Mouse (Mus musculus) embryonic facial prominence, embryonic 14.5 days (tissue): ENCODE results near the gene Bms1. TPM values are rescaled to one million over a fixed set of nuclear protein-coding genes. Genes with fewer than 3 reads are reported as not detected.

Experiments
- ATAC-seq: fragments of 200-750 bp; cut with Nextera tagmentation; 2 replicates; pipeline ENCODE4 v1.8.0; 2017; ENCODE audit warnings: low read depth, moderate number of reproducible peaks, moderate TSS enrichment
- DNase-seq: peaks from one replicate; pipeline ENCODE4 v3.0.0-alpha.2; 2015; ENCODE audit warnings: low spot score
- H3K27ac ChIP-seq: fragments of 300-500 bp; sonication (generic); replicated peaks from 2 replicates; pipeline ENCODE4 v1.5.1; 2014; ENCODE audit warnings: low read depth, mild to moderate bottlenecking, low read length, moderate library complexity
- H3K27me3 ChIP-seq: fragments of 300-500 bp; sonication (generic); replicated peaks from 2 replicates; pipeline ENCODE4 v1.6.1; 2014; ENCODE audit warnings: low read length; ENCODE audit not compliant: control insufficient read depth, insufficient read depth
- H3K36me3 ChIP-seq: fragments of 300-500 bp; sonication (generic); 2 replicates; pipeline ENCODE4 v1.6.1; 2014; ENCODE audit warnings: low read length, mixed read lengths; ENCODE audit not compliant: control insufficient read depth, insufficient read depth
- H3K4me1 ChIP-seq: fragments of 300-500 bp; sonication (generic); 2 replicates; pipeline ENCODE4 v1.6.1; 2014; ENCODE audit warnings: antibody characterized with exemption, low read length; ENCODE audit not compliant: control insufficient read depth, insufficient read depth
- H3K4me2 ChIP-seq: fragments of 300-500 bp; sonication (generic); 2 replicates; pipeline ENCODE4 v1.6.1; 2014; ENCODE audit warnings: low read depth, mild to moderate bottlenecking, low read length, moderate library complexity, mixed read lengths
- H3K4me3 ChIP-seq: fragments of 300-500 bp; sonication (generic); 2 replicates; pipeline ENCODE4 v1.5.1; 2014; ENCODE audit warnings: low read depth, mild to moderate bottlenecking, low read length
- H3K9ac ChIP-seq: fragments of 300-500 bp; sonication (generic); 2 replicates; pipeline ENCODE4 v1.6.1; 2014; ENCODE audit warnings: low read depth, mild to moderate bottlenecking, low read length, moderate library complexity, mixed read lengths
- H3K9me3 ChIP-seq: fragments of 300-500 bp; sonication (generic); 2 replicates; pipeline ENCODE4 v1.6.1; 2016; ENCODE audit warnings: low read length; ENCODE audit not compliant: control insufficient read depth
- WGBS: fragments of 180-500 bp; shearing (Covaris S2); extraction: QIAGEN DNeasy Blood & Tissue Kit; methylation state at CpG from one replicate; pipeline ENCODE4 v1.1.7; 2014; 5-methylcytosine and 5-hydroxymethylcytosine counted together
- polyA plus RNA-seq: library from polyadenylated mRNA; unstranded; fragments of >200 nt; fragmentation: Nextera tagmentation; extraction: Ambion mirVana; gene quantifications from 2 replicates; pipeline ENCODE4 v1.2.1, GENCODE M21; 2014

Bms1 gene
- polyA plus RNA-seq, 1 experiment from 2014 or later: 29.6 TPM

GRCm38 (mm10) chr6:118375457-118375856 lies 43.8 kb downstream of the Bms1 start:
- ATAC-seq: no peak
- no peaks in the 10 kb centered on the region for H3K36me3 ChIP-seq
- H3K9ac ChIP-seq: no peak overlapping the region
- H3K4me2 ChIP-seq: no peak overlapping the region
- H3K4me3 ChIP-seq: no peak overlapping the region
- H3K27ac ChIP-seq: no peak overlapping the region
- no peak for DNase-seq
- 35% methylated on average over 3 of the region's 3 CpGs for whole genome bisulfite sequencing
- H3K4me1 ChIP-seq: no peaks in the 10 kb centered on the region
- no peaks in the 10 kb centered on the region for H3K9me3 ChIP-seq
- 0 out of 2 replicates have a peak, but pooled peaks cover 3% of the 10 kb centered on the region for H3K27me3 ChIP-seq

DNA sequence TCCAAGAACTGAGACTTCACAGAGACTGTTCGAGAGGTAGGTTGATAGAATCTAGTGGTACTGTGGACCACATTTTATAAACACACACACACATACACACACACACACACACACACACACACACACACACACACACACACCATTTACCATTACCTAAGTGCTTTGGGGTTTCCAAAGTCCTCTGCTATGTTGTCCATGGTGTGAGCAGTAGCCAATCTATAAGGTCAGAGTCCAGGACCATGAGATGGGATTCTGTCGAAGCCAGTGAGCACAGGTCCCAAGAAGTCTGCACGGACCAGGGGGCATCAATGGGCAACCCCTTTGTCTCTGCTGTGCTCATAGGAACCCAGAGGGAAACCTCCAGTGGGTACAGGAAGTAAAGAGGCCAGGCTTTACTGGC lies 44.2 kb downstream of the Bms1 start:
- H3K27me3 ChIP-seq: 0 out of 2 replicates have a peak, but pooled peaks cover 3% of the 10 kb centered on the region
- H3K27ac ChIP-seq: no peak overlapping the region
- H3K4me1 ChIP-seq: no peaks in the 10 kb centered on the region
- no peak overlapping the region for H3K4me3 ChIP-seq
- no peak for ATAC-seq
- DNase-seq: no peak
- 65% methylated on average over 3 of the region's 3 CpGs for WGBS
- H3K4me2 ChIP-seq: no peak overlapping the region
- H3K9me3 ChIP-seq: no peaks in the 10 kb centered on the region
- no peaks in the 10 kb centered on the region for H3K36me3 ChIP-seq
- H3K9ac ChIP-seq: no peak overlapping the region

DNA sequence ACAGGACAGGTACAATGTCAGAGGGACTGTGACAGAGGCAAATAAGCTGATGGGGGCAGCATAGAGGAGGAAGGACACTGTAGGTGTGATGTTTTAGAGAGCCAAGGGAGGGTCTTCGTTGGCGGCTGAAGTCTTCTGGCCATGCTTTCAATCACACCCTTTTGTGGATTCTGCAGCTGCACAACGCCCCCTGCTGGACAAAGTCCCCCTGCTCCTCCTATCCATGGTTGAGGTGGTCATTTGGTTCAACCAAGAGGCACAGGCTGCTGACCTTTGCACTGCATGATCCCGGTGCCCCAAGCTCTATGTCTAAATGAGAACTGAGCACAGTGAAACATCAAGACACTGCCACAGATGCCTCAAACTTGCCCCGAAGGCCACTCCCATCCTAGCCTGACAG lies 46.0 kb downstream of the Bms1 start:
- H3K36me3 ChIP-seq: no peaks in the 10 kb centered on the region
- H3K9ac ChIP-seq: no peak overlapping the region
- H3K4me2 ChIP-seq: no peak overlapping the region
- no peaks in the 10 kb centered on the region for H3K9me3 ChIP-seq
- H3K4me1 ChIP-seq: no peaks in the 10 kb centered on the region
- 0 out of 2 replicates have a peak, but pooled peaks cover 3% of the 10 kb centered on the region for H3K27me3 ChIP-seq
- ATAC-seq (no peak), DNase-seq (no peak)
- no peak overlapping the region for H3K27ac ChIP-seq
- WGBS: 38% methylated on average over 4 of the region's 5 CpGs
- no peak overlapping the region for H3K4me3 ChIP-seq

DNA sequence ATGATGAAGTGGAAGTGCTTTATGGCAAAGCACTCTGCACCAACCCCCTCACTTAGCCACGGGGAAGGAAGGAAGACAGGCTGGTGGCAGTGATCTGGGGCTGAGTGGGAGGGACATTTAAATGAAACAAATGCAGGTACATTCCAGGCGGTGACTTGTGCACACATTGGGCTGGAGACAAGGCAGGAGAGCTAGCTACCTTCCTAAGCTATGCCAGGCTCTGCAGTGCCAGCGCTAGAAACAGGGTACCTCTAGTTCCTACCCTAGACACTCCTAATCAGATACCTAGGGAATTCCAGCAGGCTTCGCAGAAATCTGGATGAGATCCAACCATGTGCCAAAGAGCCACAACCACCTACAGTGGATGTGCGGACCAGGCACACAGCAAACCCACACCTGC lies 46.5 kb downstream of the Bms1 start:
- Histone ChIP-seq H3K4me1 (no peaks in the 10 kb centered on the region), H3K9ac (no peak overlapping the region), H3K36me3 (no peaks in the 10 kb centered on the region), H3K9me3 (no peaks in the 10 kb centered on the region), H3K4me3 (no peak overlapping the region), H3K4me2 (no peak overlapping the region), H3K27ac (no peak overlapping the region), H3K27me3 (0 out of 2 replicates have a peak, but pooled peaks cover 3% of the 10 kb centered on the region)
- 66% methylated on average over 5 of the region's 5 CpGs for WGBS
- DNase-seq (no peak), ATAC-seq (no peak)

- H3K36me3 ChIP-seq: no peaks in the 10 kb centered on the region
- no peaks in the 10 kb centered on the region for H3K4me1 ChIP-seq
- no peak overlapping the region for H3K4me3 ChIP-seq
- no peaks in the 10 kb centered on the region for H3K9me3 ChIP-seq
- 77% methylated on average over 7 of the region's 7 CpGs for whole genome bisulfite sequencing
- ATAC-seq (no peak), DNase-seq (no peak)
- no peak overlapping the region for H3K27ac ChIP-seq
- H3K9ac ChIP-seq: no peak overlapping the region
- H3K27me3 ChIP-seq: no peaks in the 10 kb centered on the region
- H3K4me2 ChIP-seq: no peak overlapping the region
Measured at GRCm38 (mm10) chr6:118367502-118367901, 51.8 kb downstream of the Bms1 start.

GRCm38 (mm10) chr6:118366196-118366595 lies 53.1 kb downstream of the Bms1 start:
- Histone ChIP-seq H3K9ac (no peak overlapping the region), H3K27me3 (no peaks in the 10 kb centered on the region), H3K4me3 (no peak overlapping the region), H3K36me3 (no peaks in the 10 kb centered on the region), H3K4me2 (no peak overlapping the region), H3K4me1 (no peaks in the 10 kb centered on the region), H3K9me3 (0 out of 2 replicates have a peak, but pooled peaks cover 8% of the 10 kb centered on the region), H3K27ac (no peak overlapping the region)
- 46% methylated on average over 3 of the region's 3 CpGs for WGBS
- no peak for ATAC-seq
- no peak for DNase-seq

- H3K9ac ChIP-seq: no peak overlapping the region
- H3K4me2 ChIP-seq: no peak overlapping the region
- H3K4me1 ChIP-seq: no peaks in the 10 kb centered on the region
- no peaks in the 10 kb centered on the region for H3K36me3 ChIP-seq
- no peak overlapping the region for H3K4me3 ChIP-seq
- H3K27ac ChIP-seq: no peak overlapping the region
- ATAC-seq (no peak), DNase-seq (no peak)
- 0 out of 2 replicates have a peak, but pooled peaks cover 11% of the 10 kb centered on the region for H3K9me3 ChIP-seq
- no peaks in the 10 kb centered on the region for H3K27me3 ChIP-seq
Measured at GRCm38 (mm10) chr6:118365781-118366180, 53.5 kb downstream of the Bms1 start.

- Histone ChIP-seq H3K27ac (no peak overlapping the region), H3K4me1 (no peaks in the 10 kb centered on the region; the same call in 1 of the 2 replicates), H3K4me2 (no peak overlapping the region), H3K9ac (no peak overlapping the region), H3K9me3 (no peaks in the 10 kb centered on the region), H3K27me3 (no peaks in the 10 kb centered on the region), H3K4me3 (no peak overlapping the region), H3K36me3 (no peaks in the 10 kb centered on the region)
- no peak for DNase-seq
- WGBS: 68% methylated on average over 12 of the region's 12 CpGs
- no peak for ATAC-seq
Measured at GRCm38 (mm10) chr6:118350342-118350741, 68.9 kb downstream of the Bms1 start.

DNA sequence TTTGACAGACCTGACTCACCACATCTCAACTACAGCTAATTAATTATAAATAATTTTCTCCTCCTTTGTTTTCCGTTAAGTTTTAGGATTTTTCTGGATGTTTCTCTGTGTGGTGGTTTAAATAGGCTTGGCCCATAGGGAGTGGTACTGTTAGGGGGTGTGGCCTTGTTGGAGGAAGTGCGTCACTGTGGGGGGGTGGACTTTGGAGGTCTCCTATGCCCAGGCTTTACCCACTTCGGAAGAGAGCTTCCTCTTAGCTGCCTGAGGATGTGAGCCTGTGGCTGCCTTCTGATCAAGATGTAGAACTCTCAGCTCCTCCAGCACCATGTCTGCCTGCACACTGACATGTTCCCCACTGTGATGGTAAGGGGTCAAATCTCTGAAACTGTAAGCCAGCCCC lies 71.1 kb downstream of the Bms1 start:
- Histone ChIP-seq H3K9me3 (no peaks in the 10 kb centered on the region), H3K36me3 (no peaks in the 10 kb centered on the region), H3K27ac (no peak overlapping the region), H3K4me3 (no peak overlapping the region), H3K4me1 (no peaks in the 10 kb centered on the region; the same call in 1 of the 2 replicates), H3K27me3 (no peaks in the 10 kb centered on the region), H3K4me2 (no peak overlapping the region), H3K9ac (no peak overlapping the region)
- DNase-seq: no peak
- ATAC-seq: no peak
- 54% methylated on average over 3 of the region's 3 CpGs for WGBS
